Mouse (Mus musculus) embryonic fibroblast, embryonic 13.5 days (primary cell): Measurements from ENCODE around the gene Cldn9.
A peak's percentile ranks its signal among the peaks of the same experiment; 100 is the strongest.

ENCODE experiments used
- CTCF ChIP-seq: IDR thresholded peaks from 2 replicates; pipeline ENCODE4 v1.5.1; 2011; ENCODE audit warnings: mild to moderate bottlenecking, control low read depth, low read length, moderate library complexity, borderline replicate concordance; ENCODE audit not compliant: insufficient read depth
- POLR2A ChIP-seq: IDR thresholded peaks from 2 replicates; pipeline ENCODE4 v1.6.1; 2011; ENCODE audit warnings: low read depth, mild to moderate bottlenecking, control low read depth, low read length, moderate library complexity

DNA sequence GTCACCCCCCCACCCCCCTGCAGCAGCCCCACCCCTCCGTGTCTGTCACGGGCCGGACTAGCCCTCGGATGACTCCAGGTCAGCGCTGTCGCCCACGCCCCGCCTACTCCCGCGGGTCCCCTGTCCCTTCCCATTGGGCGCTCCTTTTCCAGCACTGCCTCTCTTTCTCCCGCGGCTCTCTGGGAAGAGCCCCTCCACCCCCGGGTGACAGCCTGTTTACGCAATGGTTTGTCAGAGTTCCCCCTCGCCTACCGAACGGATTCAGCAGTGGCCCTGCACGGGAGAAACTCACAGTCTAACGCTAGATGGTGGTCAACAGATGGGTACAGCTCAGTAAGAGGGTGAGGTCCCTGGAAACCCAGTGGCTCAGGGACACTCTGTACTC lies 42.9 kb upstream of the Cldn9 start:
- TF ChIP-seq CTCF (no peak), POLR2A (peak; percentile 61)
